Mouse (Mus musculus) liver, embryonic 12.5 days (tissue): ENCODE results near the gene Rilpl1. TPM values are rescaled to one million over a fixed set of nuclear protein-coding genes. Genes with fewer than 3 reads are reported as not detected.

Source experiments
- ATAC-seq: fragments of 200-750 bp; cut with Nextera tagmentation; 2 replicates; pipeline ENCODE4 v1.8.0; 2017; ENCODE audit warnings: moderate number of reproducible peaks, mild to moderate bottlenecking, moderate library complexity
- H3K27ac ChIP-seq: fragments of 300-500 bp; sonication (generic); 2 replicates; pipeline ENCODE4 v1.5.1; 2016; ENCODE audit warnings: mild to moderate bottlenecking
- H3K27me3 ChIP-seq: fragments of 300-500 bp; sonication (generic); replicated peaks from 2 replicates; pipeline ENCODE4 v1.6.1; 2016; ENCODE audit warnings: mild to moderate bottlenecking, moderate library complexity
- H3K36me3 ChIP-seq: fragments of 300-500 bp; sonication (generic); 2 replicates; pipeline ENCODE4 v1.6.1; 2016; ENCODE audit warnings: mild to moderate bottlenecking, moderate library complexity
- H3K4me1 ChIP-seq: fragments of 300-500 bp; sonication (generic); 2 replicates; pipeline ENCODE4 v1.6.1; 2016
- H3K4me2 ChIP-seq: fragments of 300-500 bp; sonication (generic); 2 replicates; pipeline ENCODE4 v1.6.1; 2016; ENCODE audit warnings: mild to moderate bottlenecking, moderate library complexity
- H3K4me3 ChIP-seq: fragments of 300-500 bp; sonication (generic); 2 replicates; pipeline ENCODE4 v1.5.1; 2016; ENCODE audit warnings: mild to moderate bottlenecking, moderate library complexity
- H3K9ac ChIP-seq: fragments of 300-500 bp; sonication (generic); 2 replicates; pipeline ENCODE4 v1.6.1; 2016; ENCODE audit warnings: mild to moderate bottlenecking, moderate library complexity
- H3K9me3 ChIP-seq: fragments of 300-500 bp; sonication (generic); replicated peaks from 2 replicates; pipeline ENCODE4 v1.6.1; 2016; ENCODE audit warnings: mild to moderate bottlenecking, moderate library complexity
- WGBS: fragments of 180-500 bp; shearing (Covaris S2); methylation state at CpG from one replicate; pipeline ENCODE4 v1.1.7; 2016; ENCODE audit not compliant: insufficient replicate concordance; 5-methylcytosine and 5-hydroxymethylcytosine counted together
- polyA plus RNA-seq: library from polyadenylated mRNA; unstranded; fragments of >200 nt; fragmentation: Nextera tagmentation; extraction: Ambion mirVana; gene quantifications from 2 replicates; pipeline ENCODE4 v1.2.1, GENCODE M21; 2016

Gene Rilpl1
- polyA plus RNA-seq, 1 experiment from 2014 or later = 4.5 TPM

- peaks cover 18% of the 10 kb centered on the region for H3K36me3 ChIP-seq
- H3K27me3 ChIP-seq = no peaks in the 10 kb centered on the region
- WGBS = 83% methylated on average over 5 of the region's 5 CpGs
- no peaks in the 10 kb centered on the region for H3K9me3 ChIP-seq
- peaks cover 19% of the 10 kb centered on the region for H3K4me1 ChIP-seq
- no peak overlapping the region for H3K4me3 ChIP-seq
- no peak for ATAC-seq
- H3K9ac ChIP-seq = no peak overlapping the region
- no peak overlapping the region for H3K4me2 ChIP-seq
- no peak overlapping the region for H3K27ac ChIP-seq
These were observed 45.5 kb downstream of the Rilpl1 start for GRCm38 (mm10) chr5:124485654-124486053.

DNA sequence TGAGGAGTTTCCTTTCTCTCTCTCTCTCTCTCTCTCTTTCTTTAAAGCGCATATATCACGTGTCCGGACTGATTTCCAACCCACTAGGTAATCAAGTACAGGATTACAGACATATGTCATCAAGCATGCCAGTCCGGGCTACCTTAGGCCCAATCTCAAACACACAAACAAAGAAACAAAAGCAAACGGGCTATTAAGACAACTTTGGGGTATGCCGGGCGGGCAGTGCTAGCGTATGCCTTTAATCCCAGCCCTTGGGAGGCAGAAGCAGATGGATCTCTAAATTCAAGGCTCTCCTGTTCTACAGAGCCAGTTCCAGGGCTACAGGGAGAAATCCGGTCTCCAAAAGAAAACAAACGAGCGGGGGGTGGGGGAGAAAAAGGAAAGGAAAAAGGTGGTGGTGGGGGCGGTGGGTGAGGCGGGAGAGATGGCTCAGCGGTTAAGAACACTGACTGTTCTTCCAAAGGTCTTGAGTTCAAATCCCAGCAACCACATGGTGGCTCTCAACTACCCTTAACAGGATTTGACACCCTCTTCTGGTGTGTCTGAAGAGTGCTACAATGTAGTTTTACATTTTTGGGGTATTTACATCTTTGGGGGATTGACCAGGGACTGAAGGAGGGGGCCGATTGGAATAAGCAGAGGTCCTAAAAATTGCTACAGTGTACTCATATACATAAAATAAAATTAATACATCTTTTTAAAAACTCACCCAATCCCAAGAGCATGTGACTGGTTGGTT, 47.4 kb downstream of the Rilpl1 start:
- Histone ChIP-seq H3K36me3 (peaks cover 3% of the 10 kb centered on the region; the same call in 1 of the 2 replicates), H3K9ac (peak overlapping the region; percentile 86), H3K4me2 (peak overlapping the region; percentile 76), H3K27me3 (no peaks in the 10 kb centered on the region), H3K27ac (peak overlapping the region; percentile 97), H3K9me3 (no peaks in the 10 kb centered on the region), H3K4me1 (peaks cover 22% of the 10 kb centered on the region), H3K4me3 (peak overlapping the region; percentile 69)
- ATAC-seq = peak; percentile 54
- WGBS = 9% methylated on average over 15 of the region's 15 CpGs

DNA sequence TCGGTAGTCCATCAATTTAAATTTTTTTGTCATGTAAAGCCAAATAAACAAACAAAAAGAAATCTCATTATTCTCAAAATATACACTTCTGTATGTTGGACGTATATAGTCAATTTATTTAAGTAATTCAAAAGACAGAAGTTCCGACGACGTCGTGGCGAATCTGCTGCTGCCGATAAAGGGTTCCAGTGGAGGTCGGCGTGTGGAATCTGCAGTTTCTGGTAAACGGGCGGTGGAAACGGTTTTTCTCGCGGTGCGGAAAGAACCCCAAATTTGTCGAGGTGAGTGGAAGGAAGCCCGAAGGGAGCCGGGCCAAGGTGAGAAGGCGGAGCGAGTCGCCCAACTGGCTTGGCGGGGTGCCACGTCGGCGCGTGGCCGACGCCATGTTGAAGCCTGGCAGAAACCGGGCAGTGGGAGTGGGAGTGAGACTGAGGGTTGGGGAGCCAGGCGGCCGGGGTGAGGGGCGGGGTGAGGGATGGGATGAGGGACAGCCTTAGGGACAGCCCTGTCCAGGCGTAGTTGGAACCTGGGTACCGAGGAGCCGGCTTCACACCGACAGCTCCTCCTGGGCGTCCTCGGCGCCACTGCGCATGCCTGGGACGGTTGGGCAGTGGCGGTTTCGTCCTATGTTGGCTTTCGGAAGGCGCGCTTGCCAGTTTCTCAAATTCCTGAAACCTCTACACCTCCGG, 48.1 kb downstream of the Rilpl1 start, which contains the start of gene Snrnp35:
Gene Snrnp35, plus strand, starts transcription at position 169 of the 689 bp plus-strand sequence.
- peak within 1 kb of the TSS; percentile 86 for H3K9ac ChIP-seq
- ATAC-seq = peak; percentile 87

DNA sequence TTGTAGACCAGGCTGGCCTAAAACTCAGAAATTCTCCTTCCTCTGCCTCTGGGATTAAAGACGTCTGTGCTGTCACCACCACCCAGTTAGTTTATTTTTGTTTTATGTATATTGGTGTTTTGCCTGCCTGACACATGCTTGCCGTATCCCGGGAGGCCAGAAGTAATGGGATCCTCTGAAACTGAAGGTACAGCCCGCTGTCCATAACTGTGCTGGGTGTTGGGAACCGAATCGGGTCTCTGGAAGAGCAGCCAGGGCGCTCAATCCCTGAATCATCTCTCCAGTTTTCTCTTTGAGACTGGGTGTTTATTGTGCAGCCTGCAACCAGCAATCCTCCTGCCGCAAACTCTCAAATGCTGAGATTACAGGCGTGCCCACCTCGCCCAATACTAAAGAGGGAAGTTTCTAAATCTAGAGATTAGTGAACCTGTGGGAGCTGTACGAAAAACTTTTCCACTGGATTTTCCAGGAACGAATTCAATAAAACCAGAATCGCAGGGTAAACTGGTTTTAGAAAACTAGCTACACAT, 48.7 kb downstream of the Rilpl1 start:
- H3K27ac ChIP-seq = peak overlapping the region; percentile 97
- ATAC-seq = no peak
- H3K9me3 ChIP-seq = no peaks in the 10 kb centered on the region
- H3K4me2 ChIP-seq = peak overlapping the region; percentile 76
- H3K4me3 ChIP-seq = peak overlapping the region; percentile 69
- H3K27me3 ChIP-seq = no peaks in the 10 kb centered on the region
- peaks cover 3% of the 10 kb centered on the region; the same call in 1 of the 2 replicates for H3K36me3 ChIP-seq
- WGBS = 9% methylated on average over 13 of the region's 13 CpGs
- H3K9ac ChIP-seq = peak overlapping the region; percentile 86
- peaks cover 33% of the 10 kb centered on the region for H3K4me1 ChIP-seq

More for the DNA sequence above, 48.1 kb downstream of the Rilpl1 start, which contains the start of gene Snrnp35:
- peak within 1 kb of the TSS; percentile 76 for H3K4me2 ChIP-seq
- H3K27ac ChIP-seq = peak within 1 kb of the TSS; percentile 97
- no peaks in the 10 kb centered on the region for H3K9me3 ChIP-seq
- H3K27me3 ChIP-seq = no peaks in the 10 kb centered on the region
- under 1% methylated on average over 48 of the region's 48 CpGs for WGBS
- H3K4me1 ChIP-seq = peaks cover 27% of the 10 kb centered on the region
- H3K36me3 ChIP-seq = peaks cover 3% of the 10 kb centered on the region; the same call in 1 of the 2 replicates
- peak within 1 kb of the TSS; percentile 69 for H3K4me3 ChIP-seq

DNA sequence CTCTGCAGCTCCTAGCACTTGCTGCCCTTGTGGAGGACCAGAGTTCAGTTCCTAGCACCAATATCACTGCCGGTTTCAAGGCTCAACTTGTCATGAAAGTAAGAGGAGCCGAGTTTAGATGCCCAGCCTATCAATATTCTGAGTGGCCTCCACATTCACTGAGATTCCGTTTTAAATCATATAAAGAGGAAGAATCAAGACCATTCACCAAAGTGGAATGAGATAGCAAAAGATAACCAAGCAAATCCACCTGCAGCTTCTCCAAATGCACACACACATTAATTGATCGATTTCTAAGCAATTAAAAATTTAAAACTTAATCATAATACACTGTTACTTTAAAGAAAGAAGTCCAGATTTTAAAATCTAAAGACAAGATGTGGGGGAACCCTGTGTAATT, 49.5 kb downstream of the Rilpl1 start:
- peaks cover 3% of the 10 kb centered on the region; the same call in 1 of the 2 replicates for H3K36me3 ChIP-seq
- H3K9me3 ChIP-seq = no peaks in the 10 kb centered on the region
- peaks cover 41% of the 10 kb centered on the region for H3K4me1 ChIP-seq
- no peak overlapping the region for H3K27ac ChIP-seq
- WGBS = 78% methylated on average over 4 of the region's 4 CpGs
- H3K9ac ChIP-seq = no peak overlapping the region
- H3K27me3 ChIP-seq = no peaks in the 10 kb centered on the region
- no peak overlapping the region for H3K4me3 ChIP-seq
- H3K4me2 ChIP-seq = no peak overlapping the region
- no peak for ATAC-seq

- 56% methylated on average over 4 of the region's 4 CpGs for WGBS
- no peaks in the 10 kb centered on the region for H3K27me3 ChIP-seq
- H3K4me2 ChIP-seq = no peak overlapping the region
- H3K4me1 ChIP-seq = peaks cover 55% of the 10 kb centered on the region
- no peak overlapping the region for H3K4me3 ChIP-seq
- no peak overlapping the region for H3K9ac ChIP-seq
- no peaks in the 10 kb centered on the region for H3K9me3 ChIP-seq
- no peak overlapping the region for H3K27ac ChIP-seq
- H3K36me3 ChIP-seq = no peaks in the 10 kb centered on the region
- ATAC-seq = no peak
These were observed 51.1 kb downstream of the Rilpl1 start for GRCm38 (mm10) chr5:124480119-124480518.

GRCm38 (mm10) chr5:124478873-124479204, 52.4 kb downstream of the Rilpl1 start:
- H3K4me2 ChIP-seq = peak overlapping the region; percentile 36
- H3K27me3 ChIP-seq = no peaks in the 10 kb centered on the region
- peak overlapping the region; percentile 69 for H3K27ac ChIP-seq
- no peaks in the 10 kb centered on the region for H3K36me3 ChIP-seq
- H3K9me3 ChIP-seq = no peaks in the 10 kb centered on the region
- WGBS = 55% methylated on average over 1 of the region's 1 CpGs
- no peak overlapping the region for H3K9ac ChIP-seq
- H3K4me3 ChIP-seq = no peak overlapping the region
- ATAC-seq = no peak
- H3K4me1 ChIP-seq = peaks cover 44% of the 10 kb centered on the region

- Histone ChIP-seq H3K4me1 (peaks cover 12% of the 10 kb centered on the region), H3K9me3 (no peaks in the 10 kb centered on the region), H3K36me3 (peaks cover 27% of the 10 kb centered on the region; the same call in 1 of the 2 replicates), H3K27ac (no peak overlapping the region), H3K4me3 (no peak overlapping the region), H3K9ac (no peak overlapping the region), H3K27me3 (no peaks in the 10 kb centered on the region), H3K4me2 (no peak overlapping the region)
- 77% methylated on average over 6 of the region's 6 CpGs for WGBS
- no peak for ATAC-seq
These were observed 60.5 kb downstream of the Rilpl1 start for GRCm38 (mm10) chr5:124470591-124471171.

DNA sequence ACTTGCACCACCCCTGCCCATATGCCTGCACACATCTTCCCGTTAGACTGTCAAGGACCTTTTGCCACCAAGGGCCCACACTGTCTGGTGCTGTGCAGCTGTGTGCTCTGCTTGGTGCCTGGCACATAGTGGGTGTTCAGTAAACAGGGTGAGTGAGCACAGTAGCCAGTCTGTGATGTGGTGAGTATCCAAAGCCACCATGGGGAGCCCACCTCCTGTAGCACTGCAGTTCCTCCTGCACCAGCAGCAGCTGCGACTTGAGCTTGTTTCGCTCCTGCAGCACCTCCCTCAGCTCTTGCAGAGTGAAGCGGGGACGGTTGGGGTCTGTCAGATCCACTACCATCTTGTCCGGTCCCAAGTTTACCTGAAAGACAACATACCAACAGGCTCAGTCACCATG, 61.7 kb downstream of the Rilpl1 start:
- no peak overlapping the region for H3K4me2 ChIP-seq
- no peak overlapping the region for H3K27ac ChIP-seq
- WGBS = 83% methylated on average over 6 of the region's 6 CpGs
- no peak overlapping the region for H3K4me3 ChIP-seq
- no peak for ATAC-seq
- peaks cover 27% of the 10 kb centered on the region; the same call in 1 of the 2 replicates for H3K36me3 ChIP-seq
- no peaks in the 10 kb centered on the region for H3K27me3 ChIP-seq
- H3K9me3 ChIP-seq = no peaks in the 10 kb centered on the region
- no peak overlapping the region for H3K9ac ChIP-seq
- 0 out of 2 replicates have a peak, but pooled peaks cover 6% of the 10 kb centered on the region for H3K4me1 ChIP-seq

- Histone ChIP-seq H3K4me3 (no peak overlapping the region), H3K9me3 (no peaks in the 10 kb centered on the region), H3K9ac (no peak overlapping the region), H3K4me1 (0 out of 2 replicates have a peak, but pooled peaks cover 2% of the 10 kb centered on the region), H3K4me2 (no peak overlapping the region), H3K27me3 (no peaks in the 10 kb centered on the region), H3K27ac (no peak overlapping the region), H3K36me3 (peaks cover 26% of the 10 kb centered on the region)
- WGBS = 78% methylated on average over 7 of the region's 7 CpGs
- ATAC-seq = no peak
These were observed 62.8 kb downstream of the Rilpl1 start for GRCm38 (mm10) chr5:124468365-124468764.

- Histone ChIP-seq H3K4me1 (0 out of 2 replicates have a peak, but pooled peaks cover 2% of the 10 kb centered on the region), H3K9me3 (no peaks in the 10 kb centered on the region), H3K4me3 (no peak overlapping the region), H3K27me3 (no peaks in the 10 kb centered on the region), H3K9ac (no peak overlapping the region), H3K36me3 (peaks cover 30% of the 10 kb centered on the region), H3K4me2 (no peak overlapping the region), H3K27ac (no peak overlapping the region)
- ATAC-seq = no peak
- WGBS = 65% methylated on average over 1 of the region's 1 CpGs
These were observed 63.4 kb downstream of the Rilpl1 start for GRCm38 (mm10) chr5:124467766-124468165.

- ATAC-seq = no peak
- H3K27ac ChIP-seq = 0 out of 2 replicates have a peak overlapping the region, but pooled peaks have one; percentile 10
These were observed 66.3 kb downstream of the Rilpl1 start for GRCm38 (mm10) chr5:124464905-124465304.

More at GRCm38 (mm10) chr5:124464905-124465304, 66.3 kb downstream of the Rilpl1 start:
- H3K4me2 ChIP-seq = no peak overlapping the region
- H3K4me3 ChIP-seq = no peak overlapping the region
- no peak overlapping the region for H3K9ac ChIP-seq
- 0 out of 2 replicates have a peak, but pooled peaks cover 2% of the 10 kb centered on the region for H3K4me1 ChIP-seq
- no peaks in the 10 kb centered on the region for H3K9me3 ChIP-seq
- H3K36me3 ChIP-seq = peaks cover 59% of the 10 kb centered on the region
- H3K27me3 ChIP-seq = no peaks in the 10 kb centered on the region
